8 mouse cellular contexts compared by ENCODE assay signal in the genomic region with DNA sequence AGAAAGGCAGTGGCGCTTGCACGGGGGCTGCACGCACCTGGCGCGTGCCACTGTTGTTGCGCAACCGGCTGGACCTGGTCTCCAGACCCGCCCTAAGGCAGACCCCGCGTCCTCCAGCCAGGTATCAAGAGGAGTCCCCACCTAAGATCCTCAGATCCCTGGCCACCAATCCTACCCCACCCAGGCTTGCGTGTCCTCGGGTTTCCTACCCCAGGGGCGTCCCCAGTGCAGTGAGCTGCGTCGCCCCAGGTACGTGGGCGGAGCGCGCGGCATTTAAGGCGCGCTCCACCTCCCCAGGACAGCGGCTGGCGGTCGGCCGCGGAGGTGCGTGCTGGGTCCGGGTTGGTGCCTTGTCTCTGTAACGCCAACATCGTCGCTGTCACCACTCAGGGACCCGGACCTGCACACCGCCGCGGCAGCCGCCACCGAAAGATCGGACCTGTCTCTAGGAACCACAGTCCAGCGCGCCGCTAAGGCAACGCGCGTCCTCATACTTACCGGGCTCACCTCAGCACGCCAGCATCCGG. TPM values are rescaled to one million over a fixed set of nuclear protein-coding genes. Genes with fewer than 3 reads are reported as not detected.
DNase-seq lines count a peak whose midpoint lies in the region; ATAC-seq and TF ChIP-seq lines count a peak whose summit lies in the region.

TSS of gene Atp12a (plus strand) at position 358 of the 527 bp plus-strand sequence.

- no peaks in the 10 kb centered on the region for H3K9me3 ChIP-seq in lung, embryonic 14.5 days (ENCODE audit: low read depth, low read length)
- H3K9me3 ChIP-seq in embryonic facial prominence, embryonic 15.5 days (replicated peaks), result no peaks in the 10 kb centered on the region
- no peaks in the 10 kb centered on the region for H3K9me3 ChIP-seq in kidney, postnatal 0 days (replicated peaks; ENCODE audit: low read length)
- H3K9me3 ChIP-seq in neural tube, embryonic 12.5 days, result no peaks in the 10 kb centered on the region

- no peak for TF ChIP-seq CTCF in lung, embryonic 14.5 days (IDR thresholded peaks at IDR 0.05; ENCODE audit: low read depth)
- no peak for TF ChIP-seq CTCF in kidney, postnatal 0 days (IDR thresholded peaks at IDR 0.05; ENCODE audit: low read depth)

- no peak within 1 kb of the TSS for H3K27ac ChIP-seq in lung, embryonic 14.5 days (ENCODE audit: low read depth)
- H3K27ac ChIP-seq in embryonic facial prominence, embryonic 15.5 days (replicated peaks), result no peak within 1 kb of the TSS
- H3K27ac ChIP-seq in kidney, postnatal 0 days, result no peak within 1 kb of the TSS
- H3K27ac ChIP-seq in neural tube, embryonic 12.5 days, result no peak within 1 kb of the TSS

- WGBS in lung, embryonic 14.5 days, result under 1% methylated on average over 48 of the region's 48 CpGs
- WGBS in embryonic facial prominence, embryonic 15.5 days, result under 1% methylated on average over 48 of the region's 48 CpGs
- under 1% methylated on average over 48 of the region's 48 CpGs for WGBS in kidney, postnatal 0 days
- 1% methylated on average over 48 of the region's 48 CpGs for WGBS in neural tube, embryonic 12.5 days

- DNase-seq in lung, embryonic 14.5 days, result peak; percentile 40
- DNase-seq in lung, postnatal 36 days, result no peak
- DNase-seq in kidney, postnatal 0 days (ENCODE audit: low spot score), result no peak
- DNase-seq in cerebellum, postnatal 4 days (ENCODE audit: low spot score in 2 of 2), result no peak
- no peak for DNase-seq in thymus, postnatal 10 days (ENCODE audit: low spot score in 2 of 2)
- DNase-seq in gastrocnemius, adult 18-20 months (ENCODE audit: low spot score), result no peak

- H3K36me3 ChIP-seq in lung, embryonic 14.5 days (ENCODE audit: insufficient read depth), result no peaks in the 10 kb centered on the region
- no peaks in the 10 kb centered on the region for H3K36me3 ChIP-seq in embryonic facial prominence, embryonic 15.5 days
- no peaks in the 10 kb centered on the region for H3K36me3 ChIP-seq in kidney, postnatal 0 days (ENCODE audit: insufficient read depth, low read length)
- no peaks in the 10 kb centered on the region for H3K36me3 ChIP-seq in neural tube, embryonic 12.5 days

- H3K9ac ChIP-seq in lung, embryonic 14.5 days, result peak within 1 kb of the TSS; percentile 34
- no peak within 1 kb of the TSS for H3K9ac ChIP-seq in embryonic facial prominence, embryonic 15.5 days
- peak within 1 kb of the TSS; percentile 35; the same call in 1 of the 2 replicates for H3K9ac ChIP-seq in kidney, postnatal 0 days (ENCODE audit: low read depth, low read length)
- no peak within 1 kb of the TSS for H3K9ac ChIP-seq in neural tube, embryonic 12.5 days

- H3K4me3 ChIP-seq in lung, embryonic 14.5 days (ENCODE audit: low read depth, low read length), result peak within 1 kb of the TSS; percentile 43
- peak within 1 kb of the TSS; percentile 38 for H3K4me3 ChIP-seq in embryonic facial prominence, embryonic 15.5 days (replicated peaks)
- peak within 1 kb of the TSS; percentile 41 for H3K4me3 ChIP-seq in kidney, postnatal 0 days (replicated peaks; ENCODE audit: low read depth, low read length)
- peak within 1 kb of the TSS; percentile 34 for H3K4me3 ChIP-seq in neural tube, embryonic 12.5 days

- H3K4me2 ChIP-seq in lung, embryonic 14.5 days, result peak within 1 kb of the TSS; percentile 87
- H3K4me2 ChIP-seq in embryonic facial prominence, embryonic 15.5 days (replicated peaks), result peak within 1 kb of the TSS; percentile 80
- H3K4me2 ChIP-seq in kidney, postnatal 0 days (ENCODE audit: low read length), result peak within 1 kb of the TSS; percentile 77
- H3K4me2 ChIP-seq in neural tube, embryonic 12.5 days (replicated peaks), result peak within 1 kb of the TSS; percentile 64

- H3K4me1 ChIP-seq in lung, embryonic 14.5 days (ENCODE audit: insufficient read depth), result 0 out of 2 replicates have a peak, but pooled peaks cover 18% of the 10 kb centered on the region
- H3K4me1 ChIP-seq in embryonic facial prominence, embryonic 15.5 days, result peaks cover 10% of the 10 kb centered on the region
- peaks cover 5% of the 10 kb centered on the region; the same call in 1 of the 2 replicates for H3K4me1 ChIP-seq in kidney, postnatal 0 days (replicated peaks; ENCODE audit: insufficient read depth, low read length)
- peaks cover 7% of the 10 kb centered on the region for H3K4me1 ChIP-seq in neural tube, embryonic 12.5 days

- peak; percentile 32; the same call in 1 of the 2 replicates for ATAC-seq in lung, embryonic 14.5 days (ENCODE audit: insufficient read depth)
- no peak; the same call in 1 of the 2 replicates for ATAC-seq in embryonic facial prominence, embryonic 15.5 days (ENCODE audit: insufficient number of reproducible peaks, low FRiP score, low TSS enrichment, low read depth)
- peak; percentile 49; the same call in 1 of the 2 replicates for ATAC-seq in kidney, postnatal 0 days (replicated peaks; ENCODE audit: low FRiP score, low read depth)
- ATAC-seq in neural tube, embryonic 12.5 days (ENCODE audit: low FRiP score, low read depth), result no peak

- peaks cover 24% of the 10 kb centered on the region for H3K27me3 ChIP-seq in lung, embryonic 14.5 days (ENCODE audit: insufficient read depth, low read length)
- peaks cover 42% of the 10 kb centered on the region for H3K27me3 ChIP-seq in embryonic facial prominence, embryonic 15.5 days
- peaks cover 16% of the 10 kb centered on the region for H3K27me3 ChIP-seq in kidney, postnatal 0 days (ENCODE audit: insufficient read depth, low read length)
- peaks cover 44% of the 10 kb centered on the region for H3K27me3 ChIP-seq in neural tube, embryonic 12.5 days (replicated peaks)

RNA-seq across cellular contexts. Expression of gene Atp12a, which starts in this region (rescaled TPM):
- polyA plus RNA-seq in lung, embryonic 14.5 days (2014; fragmentation: Nextera tagmentation; extraction: Ambion mirVana), result 1.4 and 1.6 TPM in 2 replicates
- polyA plus RNA-seq in embryonic facial prominence, embryonic 15.5 days (2015; fragmentation: Nextera tagmentation; extraction: Ambion mirVana), result 0.42 and 0.64 TPM in 2 replicates
- 19.9 and 23.4 TPM in 2 replicates for polyA plus RNA-seq in kidney, postnatal 0 days (2015; fragmentation: Nextera tagmentation; extraction: Ambion mirVana)
- polyA plus RNA-seq in neural tube, embryonic 12.5 days (2016; fragmentation: Nextera tagmentation; extraction: Ambion mirVana), result not detected in 2 replicates
- total RNA-seq in gastrocnemius, adult 18-20 months (2021), result not detected

Comparison
In these comparisons a context has a peak if more than half of its experiments do, and no peak if none do; other contexts are left out.
1. ATAC-seq: peak in lung, embryonic 14.5 days (single experiment) and kidney, postnatal 0 days (single experiment); none in embryonic facial prominence, embryonic 15.5 days (single experiment) and neural tube, embryonic 12.5 days (single experiment).
2. H3K9ac ChIP-seq: peak in lung, embryonic 14.5 days (single experiment) and kidney, postnatal 0 days (single experiment); none in embryonic facial prominence, embryonic 15.5 days (single experiment) and neural tube, embryonic 12.5 days (single experiment).
3. Peak in every context shown above with its lines, with median percentiles within 50 percentile points of each other: H3K4me2 ChIP-seq and H3K4me3 ChIP-seq.